Mouse (Mus musculus) embryonic stem cell, embryonic (primary cell): Measurements from ENCODE around the gene Shank1.

Source experiments
- CTCF ChIA-PET, 4 experiments: fragments of 300-600 bp in 2 of 4; fragments of 350-600 bp in 2 of 4; sonication (Branson Sonifier 250); formaldehyde crosslinking; loops; one replicate each; lab custom pipeline; 2022; ENCODE audit warnings: inconsistent platforms in 2 of 4; lab: Charles Lee
- POLR2A ChIA-PET, 4 experiments: fragments of 300-600 bp in 2 of 4; fragments of 350-600 bp in 2 of 4; sonication (Branson Sonifier 250); formaldehyde crosslinking; loops; one replicate each; lab custom pipeline; 2022; ENCODE audit warnings: antibody characterized with exemption in 4 of 4, inconsistent platforms in 1 of 4; lab: Charles Lee

The Shank1 gene

GRCm38 (mm10) chr7:44309475-44310284 lies at the start of gene Shank1:
TSS of gene Shank1 (plus strand) at chr7:44310253.
- POLR2A ChIA-PET = interaction anchor here in 2 of 4 experiments (0.7 to 1.8 kb wide), 4 partner anchors 18 to 64 kb away, joined by 3 to 5 read pairs (median 4); no protein-coding TSS in a partner anchor
- CTCF ChIA-PET = interaction anchor here in 2 of 4 experiments (0.6 to 1.5 kb wide), 4 partner anchors 26 to 233 kb away, joined by 3 to 4 read pairs (median 3); no protein-coding TSS in a partner anchor

GRCm38 (mm10) chr7:44260410-44260809 lies 49.6 kb upstream of the Shank1 start:
- ChIA-PET CTCF (interaction anchor here in 3 of 4 experiments (0.5 to 1.6 kb wide), 7 partner anchors 60 to 328 kb away, joined by 3 to 17 read pairs (median 3); no protein-coding TSS in a partner anchor), POLR2A (interaction anchor here in 3 of 4 experiments (0.6 to 10.4 kb wide), 4 partner anchors 14 to 450 kb away, joined by 3 to 67 read pairs (median 4); partner anchors contain the start of genes 1700028J19Rik (in 1 of the 3) and 2410002F23Rik (in 1 of the 3))

GRCm38 (mm10) chr7:44261147-44261546 lies 48.9 kb upstream of the Shank1 start, which contains the start of gene Gm15517:
TSS of gene Gm15517 (plus strand) at chr7:44261447.
- CTCF ChIA-PET = interaction anchor here in 2 of 4 experiments (0.7 to 1.6 kb wide), 4 partner anchors 90 to 369 kb away, joined by 3 to 4 read pairs (median 3); no protein-coding TSS in a partner anchor
- POLR2A ChIA-PET = interaction anchor here in 2 of 4 experiments (0.7 to 10.4 kb wide), 4 partner anchors 15 to 451 kb away, joined by 3 to 67 read pairs (median 13); partner anchors contain the start of genes 1700028J19Rik (in 1 of the 2) and 2410002F23Rik (in 1 of the 2)

GRCm38 (mm10) chr7:44262791-44263643 lies 47.0 kb upstream of the Shank1 start:
- ChIA-PET CTCF (interaction anchor here (0.5 to 3.3 kb wide), 130 partner anchors 9 to 849 kb away, joined by 3 to 48 read pairs (median 5); partner anchors contain the start of genes Pold1 (in 2 of the 4), 1700028J19Rik (in 1 of the 4), 2410002F23Rik (in 1 of the 4) and Ap2a1 (in 1 of the 4)), POLR2A (interaction anchor here (0.5 to 10.4 kb wide), 64 partner anchors 9 to 387 kb away, joined by 3 to 67 read pairs (median 4); partner anchors contain the start of genes 1700028J19Rik (in 2 of the 4), 2410002F23Rik (in 2 of the 4), Fam71e1 (in 2 of the 4) and Josd2 (in 2 of the 4))

GRCm38 (mm10) chr7:44268117-44268516 lies 41.9 kb upstream of the Shank1 start:
- CTCF ChIA-PET = interaction anchor here in 1 of 4 experiments (0.9 to 1.4 kb wide), 3 partner anchors 85 to 280 kb away, joined by 3 to 4 read pairs (median 3); partner anchors contain the start of gene Pold1
- POLR2A ChIA-PET = interaction anchor here in 2 of 4 experiments (0.5 to 1.2 kb wide), 4 partner anchors 22 to 259 kb away, joined by 3 to 4 read pairs (median 3); partner anchors contain the start of genes 1700028J19Rik (in 1 of the 2) and 2410002F23Rik (in 1 of the 2)

GRCm38 (mm10) chr7:44269397-44269796 lies 40.7 kb upstream of the Shank1 start:
- ChIA-PET POLR2A (interaction anchor here in 2 of 4 experiments (0.7 to 1.1 kb wide), 4 partner anchors 33 to 209 kb away, joined by 3 read pairs; no protein-coding TSS in a partner anchor), CTCF (interaction anchor here in 1 of 4 experiments (1.0 to 1.4 kb wide), 2 partner anchors 42 to 84 kb away, joined by 4 to 5 read pairs; no protein-coding TSS in a partner anchor)

- ChIA-PET CTCF (interaction anchor here in 2 of 4 experiments (1.4 to 1.5 kb wide), 2 partner anchors 8 to 9 kb away, joined by 3 to 6 read pairs; no protein-coding TSS in a partner anchor), POLR2A (interaction anchor here in 2 of 4 experiments (0.9 to 2.6 kb wide), 5 partner anchors 25 to 255 kb away, joined by 3 to 13 read pairs (median 5); partner anchors contain the start of genes 1700028J19Rik (in 1 of the 2), 2410002F23Rik (in 1 of the 2), Emc10 (in 1 of the 2) and Fam71e1 (in 1 of the 2))
Measured at GRCm38 (mm10) chr7:44271309-44271708, 38.7 kb upstream of the Shank1 start.

GRCm38 (mm10) chr7:44272546-44272945 lies 37.5 kb upstream of the Shank1 start:
- POLR2A ChIA-PET = interaction anchor here in 3 of 4 experiments (0.5 to 3.6 kb wide), 14 partner anchors 9 to 700 kb away, joined by 3 to 22 read pairs (median 4); partner anchors contain the start of genes Emc10 (in 1 of the 3), Fam71e1 (in 1 of the 3) and Izumo2 (in 1 of the 3)
- CTCF ChIA-PET = interaction anchor here in 2 of 4 experiments (0.9 to 3.4 kb wide), 5 partner anchors 9 to 249 kb away, joined by 3 to 21 read pairs (median 6); no protein-coding TSS in a partner anchor

GRCm38 (mm10) chr7:44273446-44273845 lies 36.6 kb upstream of the Shank1 start:
- ChIA-PET CTCF (interaction anchor here (0.6 to 3.4 kb wide), 14 partner anchors 10 to 615 kb away, joined by 3 to 21 read pairs (median 4); partner anchors contain the start of genes 1700028J19Rik (in 1 of the 4) and 2410002F23Rik (in 1 of the 4)), POLR2A (interaction anchor here (0.5 to 3.6 kb wide), 36 partner anchors 10 to 435 kb away, joined by 3 to 22 read pairs (median 5); partner anchors contain the start of genes 1700028J19Rik (in 2 of the 4), 2410002F23Rik (in 2 of the 4), Emc10 (in 1 of the 4) and Fam71e1 (in 1 of the 4))

GRCm38 (mm10) chr7:44274096-44274495 lies 36.0 kb upstream of the Shank1 start:
- ChIA-PET POLR2A (interaction anchor here (0.5 to 3.6 kb wide), 36 partner anchors 11 to 316 kb away, joined by 3 to 22 read pairs (median 5); partner anchors contain the start of genes 1700028J19Rik (in 2 of the 4), 2410002F23Rik (in 2 of the 4), Clec11a (in 1 of the 4) and Emc10 (in 1 of the 4)), CTCF (interaction anchor here (0.6 to 3.4 kb wide), 19 partner anchors 10 to 614 kb away, joined by 3 to 21 read pairs (median 3); partner anchors contain the start of genes 1700028J19Rik (in 1 of the 4) and 2410002F23Rik (in 1 of the 4))

- CTCF ChIA-PET = interaction anchor here in 3 of 4 experiments (0.6 to 3.4 kb wide), 4 partner anchors 12 to 75 kb away, joined by 3 to 15 read pairs (median 8); no protein-coding TSS in a partner anchor
- POLR2A ChIA-PET = interaction anchor here in 3 of 4 experiments (0.7 to 2.8 kb wide), 4 partner anchors 29 to 589 kb away, joined by 3 to 22 read pairs (median 7); partner anchors contain the start of genes 1700028J19Rik (in 1 of the 3) and 2410002F23Rik (in 1 of the 3)
Measured at GRCm38 (mm10) chr7:44275546-44275945, 34.5 kb upstream of the Shank1 start.

GRCm38 (mm10) chr7:44276461-44277249 lies 33.4 kb upstream of the Shank1 start:
- ChIA-PET POLR2A (interaction anchor here (0.6 to 3.1 kb wide), 66 partner anchors 8 to 1621 kb away, joined by 3 to 46 read pairs (median 5); partner anchors contain the start of genes 1700028J19Rik (in 3 of the 4), 2410002F23Rik (in 3 of the 4), Fam71e1 (in 2 of the 4) and Emc10 (in 1 of the 4)), CTCF (interaction anchor here (0.5 to 3.0 kb wide), 32 partner anchors 11 to 425 kb away, joined by 3 to 23 read pairs (median 4); partner anchors contain the start of genes 1700028J19Rik (in 1 of the 4) and 2410002F23Rik (in 1 of the 4))

- CTCF ChIA-PET = interaction anchor here (0.5 to 3.0 kb wide), 25 partner anchors 11 to 244 kb away, joined by 3 to 23 read pairs (median 4); partner anchors contain the start of genes 1700028J19Rik (in 1 of the 4) and 2410002F23Rik (in 1 of the 4)
- POLR2A ChIA-PET = interaction anchor here (0.6 to 3.1 kb wide), 43 partner anchors 8 to 471 kb away, joined by 3 to 46 read pairs (median 6); partner anchors contain the start of genes 1700028J19Rik (in 3 of the 4), 2410002F23Rik (in 3 of the 4), Fam71e1 (in 2 of the 4) and Emc10 (in 1 of the 4)
Measured at GRCm38 (mm10) chr7:44277250-44277622, 32.8 kb upstream of the Shank1 start.

GRCm38 (mm10) chr7:44280959-44281358 lies 29.1 kb upstream of the Shank1 start:
- ChIA-PET CTCF (interaction anchor here in 2 of 4 experiments (0.6 to 1.8 kb wide), 4 partner anchors 15 to 367 kb away, joined by 3 to 14 read pairs (median 4); no protein-coding TSS in a partner anchor), POLR2A (interaction anchor here in 2 of 4 experiments (0.9 to 2.6 kb wide), 4 partner anchors 24 to 79 kb away, joined by 3 to 13 read pairs (median 4); no protein-coding TSS in a partner anchor)
